Mouse (Mus musculus) MN1 (cell line): ENCODE data around the gene Ttc19.

Experiments
- DNase-seq: peaks from one replicate; pipeline ENCODE4 v3.0.0-alpha.2; 2016; ENCODE audit warnings: low spot score

Gene Ttc19

DNA sequence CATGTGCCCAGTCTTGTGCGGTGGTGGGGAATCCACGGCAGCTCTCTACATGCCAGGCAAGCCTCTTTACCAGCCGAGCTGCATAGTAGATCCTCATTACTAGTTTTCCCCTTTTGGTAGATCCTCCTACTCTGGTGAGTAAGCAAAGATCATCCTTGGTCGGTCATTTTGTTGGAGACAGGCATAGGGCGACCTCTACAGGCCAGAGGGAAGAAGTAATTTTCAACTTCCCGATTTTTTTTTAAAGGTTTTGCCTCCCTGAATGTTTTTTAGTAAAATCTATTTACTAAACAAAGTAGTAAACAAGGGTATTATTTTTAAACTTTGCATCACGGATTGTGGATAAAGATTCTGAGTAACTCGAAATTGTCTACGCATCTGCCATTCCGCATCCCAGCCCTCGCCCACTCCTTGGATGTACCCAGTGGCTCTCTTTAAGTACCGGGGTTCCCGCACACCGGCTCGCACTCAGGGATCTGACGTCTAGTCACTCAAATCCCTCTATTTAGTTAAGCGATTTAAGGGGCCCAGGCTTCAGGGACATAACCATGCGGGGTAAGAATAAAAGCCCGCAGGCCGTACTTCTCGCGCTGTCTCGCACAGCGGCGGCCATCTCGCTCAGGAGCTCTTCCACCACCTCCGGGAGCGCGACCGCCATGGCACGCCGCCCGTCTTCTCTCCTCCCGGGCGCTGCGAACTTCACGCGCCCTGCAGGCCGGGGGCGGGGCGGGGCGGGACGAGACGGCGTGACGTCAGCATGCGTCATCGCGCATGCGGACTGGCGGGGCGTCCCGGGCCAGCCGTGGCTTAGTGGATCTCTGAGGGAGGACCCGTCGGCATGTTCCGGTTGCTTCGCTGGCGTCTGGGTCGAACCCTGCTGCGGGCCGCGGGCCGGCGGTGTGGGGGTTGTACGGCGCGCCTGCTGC lies at the start of gene Ttc19, which contains the start of gene Zswim7:
TSS of gene Ttc19 (plus strand) at position 799 of the 926 bp plus-strand sequence.
TSS of gene Zswim7 (minus strand) at position 701 of the 926 bp plus-strand sequence.
- DNase-seq = peak; percentile 94

DNA sequence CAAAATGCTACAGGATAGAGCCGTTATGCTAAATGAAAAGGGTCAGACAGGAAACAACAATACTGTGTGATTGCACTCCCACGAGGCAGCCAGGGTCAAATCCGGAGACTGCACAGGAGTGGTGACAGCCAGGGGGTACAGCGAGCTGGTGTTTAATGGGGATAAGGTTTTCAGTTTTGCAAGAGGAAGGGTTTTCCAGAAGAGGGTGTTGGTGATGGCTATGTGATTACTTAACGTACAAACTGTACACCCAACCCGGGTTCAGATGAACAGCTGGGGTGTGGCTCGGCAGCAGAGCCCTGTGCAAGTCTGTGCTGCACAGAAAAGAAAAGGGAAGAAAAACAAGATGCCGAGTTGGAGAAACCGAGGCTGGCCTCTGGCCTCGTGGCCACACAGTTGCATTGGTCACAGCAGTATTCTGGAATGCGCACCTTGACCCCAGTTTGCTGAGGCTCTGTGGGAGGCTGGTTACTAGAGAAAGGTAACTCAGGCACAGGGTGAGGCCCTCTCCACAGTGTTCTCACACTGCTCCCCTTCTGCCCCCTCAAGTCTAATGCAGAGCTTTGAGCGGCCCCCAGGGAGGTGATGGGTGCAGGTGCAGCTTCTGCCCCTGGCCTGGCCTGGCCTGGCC lies 40.5 kb upstream of the Ttc19 start:
- DNase-seq = no peak

DNA sequence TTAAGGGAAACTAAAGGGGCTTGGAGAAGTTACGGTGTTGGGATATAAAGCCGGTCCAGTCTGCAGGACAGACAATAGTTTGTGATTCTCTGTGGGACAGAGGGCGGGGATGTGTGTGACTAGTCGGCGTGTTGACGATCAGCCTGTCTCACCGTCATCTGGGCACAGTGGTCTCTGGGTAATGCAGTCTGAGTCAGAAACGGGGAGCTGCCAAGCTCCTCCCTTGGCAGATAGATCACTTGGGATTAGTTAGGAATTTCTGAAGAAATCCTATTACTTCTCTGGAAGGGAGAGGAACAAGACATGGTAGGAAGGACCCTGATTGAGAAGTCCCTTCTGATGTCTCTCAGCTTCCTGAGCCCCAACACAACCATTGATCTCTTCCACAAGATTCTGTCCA lies 37.4 kb upstream of the Ttc19 start:
- no peak for DNase-seq

DNA sequence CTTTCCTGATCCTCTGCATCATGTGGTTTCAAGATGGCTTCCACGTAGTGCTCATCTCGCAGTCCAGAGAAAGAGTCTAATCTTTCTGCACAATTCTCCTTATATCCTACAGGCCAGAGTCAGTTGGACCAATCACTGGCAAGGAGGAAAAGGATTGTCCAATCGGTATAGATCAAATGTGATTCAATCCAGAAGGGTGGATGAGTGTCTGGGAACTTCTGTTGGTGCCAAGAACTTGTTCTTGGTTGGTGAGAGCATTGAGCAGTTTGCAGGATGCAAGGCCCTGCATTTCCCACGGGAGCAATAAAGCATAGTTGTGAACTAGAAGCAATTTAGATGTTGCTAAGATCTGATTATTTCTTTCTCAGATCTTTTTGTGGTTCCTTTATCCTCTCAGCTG lies 36.8 kb upstream of the Ttc19 start:
- DNase-seq = peak; percentile 22

DNA sequence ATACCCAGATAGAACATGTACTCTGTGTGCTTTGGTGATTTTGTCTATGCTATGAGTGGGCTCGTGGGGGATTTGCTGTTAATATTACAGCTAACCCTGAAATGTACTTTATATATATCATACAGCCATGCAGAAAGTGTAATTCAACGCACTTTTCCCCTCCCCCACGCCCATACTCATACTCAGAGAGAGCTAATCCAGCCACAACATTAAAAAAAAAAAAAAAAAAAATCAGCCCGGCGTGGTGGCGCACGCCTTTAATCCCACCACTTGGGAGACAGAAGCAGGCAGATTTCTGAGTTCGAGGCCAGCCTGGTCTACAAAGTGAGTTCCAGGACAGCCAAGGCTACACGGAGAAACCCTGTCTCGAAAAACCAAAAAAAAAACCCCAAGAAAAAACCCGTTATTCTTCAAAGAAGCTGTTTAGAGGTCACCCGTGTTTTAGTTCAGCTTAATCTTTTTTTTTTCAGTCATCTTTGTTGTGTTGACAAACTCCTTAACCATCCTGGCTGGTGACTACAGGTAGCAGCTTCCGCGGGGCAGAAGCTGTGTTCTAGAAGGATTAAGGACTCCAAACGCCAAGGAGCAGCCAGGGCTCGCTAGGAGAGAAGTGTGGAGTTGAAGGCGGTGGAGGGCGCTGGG lies 33.4 kb upstream of the Ttc19 start:
- DNase-seq = no peak

DNA sequence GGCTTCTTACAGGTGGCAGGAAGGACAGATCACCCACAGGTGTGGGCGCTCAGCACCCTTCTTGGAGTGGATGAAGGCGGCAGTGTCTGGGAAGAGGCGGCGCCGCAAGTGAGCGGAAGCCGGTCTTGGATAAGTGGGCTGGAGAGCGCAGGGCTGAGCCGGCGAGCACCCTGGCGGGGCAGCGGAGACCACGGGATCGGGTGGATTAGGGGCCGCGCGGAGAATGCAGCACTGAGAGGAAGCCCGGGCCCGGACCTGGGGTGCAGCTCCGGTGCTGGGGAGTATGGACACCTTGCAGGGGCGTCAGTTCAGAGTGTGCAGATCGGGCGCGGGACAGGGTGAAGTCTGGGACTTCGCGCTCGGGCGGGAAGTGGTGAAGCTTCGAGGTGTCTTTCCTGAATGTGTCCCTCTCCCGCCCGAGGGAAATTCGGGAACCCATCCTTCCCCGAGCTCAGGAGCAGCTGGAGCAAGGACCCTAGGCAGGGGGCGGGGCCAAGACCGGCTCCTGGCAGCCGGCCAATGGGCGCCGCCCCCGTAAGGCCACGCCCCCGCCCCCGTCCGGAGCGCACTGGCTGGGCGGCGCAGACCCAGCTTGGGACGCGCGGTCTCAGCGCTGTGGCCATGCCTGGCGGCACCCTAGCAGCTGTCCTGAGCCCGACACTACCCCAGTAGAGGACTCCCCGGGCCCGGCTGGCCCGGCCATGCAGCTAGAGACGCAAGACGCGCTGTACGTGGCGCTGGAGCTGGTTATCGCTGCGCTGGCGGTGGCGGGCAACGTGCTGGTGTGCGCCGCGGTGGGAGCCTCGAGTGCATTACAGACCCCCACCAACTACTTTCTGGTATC lies 32.6 kb upstream of the Ttc19 start, which contains the start of gene Adora2b:
TSS of gene Adora2b (plus strand) at position 584 of the 844 bp plus-strand sequence.
- DNase-seq = no peak

DNA sequence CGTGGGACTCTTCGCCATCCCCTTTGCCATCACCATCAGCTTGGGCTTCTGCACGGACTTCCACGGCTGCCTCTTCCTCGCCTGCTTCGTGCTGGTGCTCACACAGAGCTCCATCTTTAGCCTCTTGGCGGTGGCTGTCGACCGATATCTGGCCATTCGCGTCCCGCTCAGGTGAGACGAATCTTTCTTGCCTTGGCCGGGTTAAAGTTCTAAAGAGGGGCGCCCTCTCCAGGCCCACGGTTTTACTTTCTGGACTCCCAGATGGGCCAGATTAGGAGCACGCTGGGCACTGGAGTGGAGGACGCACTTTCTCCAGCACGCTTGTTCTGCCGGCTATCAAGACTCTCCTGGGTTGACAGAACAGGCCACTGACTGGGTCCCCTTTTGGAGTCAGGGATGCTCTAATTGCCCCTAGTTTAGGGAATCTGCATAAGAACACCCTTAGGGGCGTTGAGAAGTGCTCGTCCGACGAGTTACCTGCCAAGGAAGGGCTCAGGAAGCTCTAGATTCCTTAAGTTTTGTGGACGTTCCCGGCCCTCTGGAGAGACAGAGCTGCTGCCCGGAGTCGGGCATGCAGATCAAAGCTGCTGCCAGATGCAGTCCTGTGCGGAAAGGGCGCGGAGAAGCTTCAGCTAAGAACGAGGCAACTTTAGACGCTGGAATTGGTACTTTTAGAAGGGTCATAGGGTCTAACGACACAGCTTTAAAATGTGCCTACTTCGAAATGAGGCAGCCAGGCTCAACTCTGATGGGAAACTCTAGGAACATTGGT lies 31.8 kb upstream of the Ttc19 start:
- no peak for DNase-seq

DNA sequence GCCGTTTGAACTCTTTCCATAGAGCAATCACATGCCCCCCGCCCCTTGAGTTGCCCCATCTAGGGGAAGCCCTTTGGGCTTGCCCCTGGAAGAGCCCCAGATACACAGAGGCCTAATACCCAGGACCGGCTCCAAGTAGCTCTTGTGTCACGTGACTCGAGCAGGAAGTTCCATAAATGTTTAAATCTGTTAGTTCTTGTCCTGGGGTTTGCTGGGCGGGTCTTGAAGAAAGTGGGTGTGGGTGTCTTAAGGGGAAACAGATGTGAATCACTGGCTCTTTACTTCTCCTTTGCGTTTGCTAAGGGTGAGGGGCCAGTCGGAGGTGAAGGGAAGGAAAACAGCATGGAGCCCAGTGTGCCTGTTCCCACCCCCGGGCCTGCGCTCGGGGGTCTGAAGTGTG lies 30.2 kb upstream of the Ttc19 start:
- DNase-seq = no peak

DNA sequence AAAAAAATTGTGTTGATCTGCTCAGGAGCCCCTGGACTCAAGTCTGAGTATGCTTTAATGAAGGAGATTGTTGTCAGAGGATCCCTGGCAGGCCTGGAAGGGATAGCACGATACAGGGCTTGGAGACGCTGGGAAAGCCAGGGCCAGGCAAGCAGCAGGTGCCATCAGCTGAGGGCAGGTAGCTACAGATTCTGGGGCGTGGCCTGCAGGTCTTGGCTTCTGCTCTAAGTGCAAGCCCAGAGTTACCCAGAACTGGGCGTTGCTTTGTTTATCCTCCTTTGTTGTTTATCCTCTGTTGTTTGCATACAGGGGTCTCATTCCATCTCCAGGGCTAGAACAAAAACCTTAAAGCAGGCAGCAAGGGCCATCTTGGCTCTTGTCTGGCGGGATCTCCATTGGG lies 27.9 kb upstream of the Ttc19 start:
- no peak for DNase-seq

DNA sequence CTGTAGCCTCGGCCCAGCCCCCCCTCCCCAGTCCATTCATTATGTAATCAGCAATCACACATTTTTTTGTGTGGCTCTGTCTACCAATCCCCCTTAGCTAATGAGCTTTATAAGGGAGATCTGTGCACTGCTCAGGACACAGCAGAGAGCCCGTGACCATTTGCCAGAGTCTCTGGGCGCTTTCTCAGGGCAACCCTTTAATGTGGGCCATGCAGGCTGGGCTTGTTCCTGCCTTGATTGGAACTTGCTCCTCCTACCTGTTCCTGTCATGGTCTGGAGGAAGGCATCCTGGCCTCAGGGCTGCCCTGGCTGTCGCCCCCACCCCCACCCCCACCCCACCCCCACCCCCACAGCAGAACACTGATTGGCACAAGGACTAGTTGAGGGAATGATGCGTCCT lies 22.1 kb upstream of the Ttc19 start:
- DNase-seq = peak; percentile 40

DNA sequence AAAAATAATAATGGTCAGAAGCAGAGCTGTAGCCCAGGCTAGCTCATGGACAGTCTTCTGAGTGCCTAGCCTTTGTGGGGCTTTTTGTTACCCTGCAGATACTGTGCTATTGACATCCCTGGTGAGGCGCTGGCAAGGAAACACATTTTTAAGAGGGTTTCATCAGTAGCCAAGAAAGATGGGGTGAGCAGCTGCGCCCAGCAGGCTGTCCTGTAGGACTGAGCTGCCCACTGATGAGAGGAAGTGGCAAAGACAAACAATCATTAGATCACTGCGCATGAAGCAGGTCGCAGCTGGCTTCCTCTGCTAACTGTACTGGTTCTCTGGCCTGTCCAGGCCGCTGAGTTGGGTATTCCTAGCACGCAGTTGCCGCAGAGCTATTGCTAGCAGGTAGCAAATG lies 17.7 kb upstream of the Ttc19 start:
- no peak for DNase-seq

DNA sequence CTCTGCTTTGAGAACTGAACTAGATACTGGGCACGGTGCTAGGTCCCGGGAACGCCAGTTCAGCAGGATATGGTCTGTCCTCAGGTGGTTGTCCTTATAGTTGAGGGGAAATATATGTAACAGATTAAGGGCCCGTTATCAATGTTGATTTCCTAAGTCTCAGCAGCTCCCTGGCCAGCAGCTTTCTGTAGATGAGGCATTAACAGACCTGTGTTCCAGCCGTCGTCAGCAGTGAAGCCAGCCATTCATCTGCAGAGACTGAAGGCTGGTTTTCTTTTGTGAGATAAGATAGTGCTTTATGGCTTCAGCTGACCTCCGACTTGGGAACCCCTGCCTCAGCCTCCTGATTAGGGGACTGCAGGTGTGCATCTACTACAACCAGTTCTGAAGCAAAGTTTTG lies 17.3 kb upstream of the Ttc19 start:
- no peak for DNase-seq

DNA sequence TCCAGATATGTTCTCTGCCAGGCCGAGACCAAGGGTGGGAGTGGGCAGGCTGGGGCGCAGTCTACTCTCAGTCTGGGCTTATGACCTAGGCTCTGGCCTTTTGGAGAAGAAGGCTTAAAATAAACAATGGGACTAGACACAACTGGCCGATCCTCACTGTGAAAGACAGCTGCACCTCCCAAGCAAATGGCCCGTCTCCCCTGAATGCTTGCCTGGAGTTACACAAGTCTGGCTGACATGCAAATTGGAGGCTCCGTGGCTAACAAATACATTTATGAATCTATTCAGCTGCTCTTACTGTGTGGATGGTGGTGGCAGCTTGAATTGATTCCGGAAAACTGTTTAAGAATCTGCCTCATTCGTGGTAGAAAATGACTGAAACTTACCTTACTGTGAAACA lies 15.6 kb upstream of the Ttc19 start:
- DNase-seq = no peak

DNA sequence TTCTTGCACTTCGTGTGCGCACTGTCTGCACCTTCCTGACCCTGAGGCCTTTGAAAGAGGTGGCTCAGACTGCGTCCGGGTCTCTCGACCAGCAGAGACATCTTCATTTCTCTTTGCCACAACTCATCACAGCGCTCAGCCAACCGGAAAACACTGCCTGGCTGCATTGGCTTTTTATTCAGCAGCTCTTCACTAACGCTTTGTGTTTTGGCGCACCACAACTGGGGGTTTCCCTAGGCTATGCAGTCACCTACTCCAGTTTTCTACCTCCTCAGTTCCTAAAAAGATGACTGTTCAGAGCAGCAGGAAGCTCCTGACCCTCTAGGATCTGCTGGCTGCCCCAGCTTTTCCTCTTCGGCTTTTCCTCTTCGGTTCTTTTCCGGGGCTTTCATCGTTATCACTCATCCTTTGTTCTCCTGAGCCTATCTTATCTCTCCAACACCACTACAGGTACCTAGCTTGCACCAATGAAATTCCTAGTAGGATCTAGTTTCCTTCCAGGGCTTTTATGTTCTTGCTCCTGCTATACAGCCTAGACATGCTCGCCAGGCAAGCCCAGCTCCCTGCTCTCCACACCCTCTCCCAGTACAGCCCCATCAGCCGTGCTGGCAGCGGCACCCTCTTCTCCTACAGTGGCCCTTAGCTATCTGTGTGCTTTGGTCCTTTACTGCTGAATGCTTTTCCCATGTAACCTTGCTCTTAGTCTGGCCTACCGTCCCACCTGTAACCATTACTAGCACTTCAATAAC lies 14.6 kb upstream of the Ttc19 start:
- no peak for DNase-seq

DNA sequence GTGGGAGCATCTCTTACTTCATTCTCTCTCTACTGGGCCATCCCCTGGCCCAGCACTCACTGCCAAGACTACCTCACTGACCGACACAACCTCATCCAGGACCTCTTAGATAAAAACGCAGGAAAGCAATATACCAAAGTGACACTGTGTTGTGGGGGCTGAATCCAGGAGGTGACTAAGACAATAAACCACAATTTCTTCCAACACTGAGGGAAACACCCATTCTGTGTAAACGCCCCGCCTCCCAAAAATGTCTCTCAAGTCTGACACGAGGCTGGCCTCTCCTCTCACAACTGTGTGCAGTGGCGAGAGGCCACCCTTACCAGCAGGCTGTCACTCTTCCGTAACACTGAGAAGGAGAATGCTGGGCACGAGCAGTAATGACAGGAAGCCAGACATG lies 12.9 kb upstream of the Ttc19 start:
- DNase-seq = no peak

DNA sequence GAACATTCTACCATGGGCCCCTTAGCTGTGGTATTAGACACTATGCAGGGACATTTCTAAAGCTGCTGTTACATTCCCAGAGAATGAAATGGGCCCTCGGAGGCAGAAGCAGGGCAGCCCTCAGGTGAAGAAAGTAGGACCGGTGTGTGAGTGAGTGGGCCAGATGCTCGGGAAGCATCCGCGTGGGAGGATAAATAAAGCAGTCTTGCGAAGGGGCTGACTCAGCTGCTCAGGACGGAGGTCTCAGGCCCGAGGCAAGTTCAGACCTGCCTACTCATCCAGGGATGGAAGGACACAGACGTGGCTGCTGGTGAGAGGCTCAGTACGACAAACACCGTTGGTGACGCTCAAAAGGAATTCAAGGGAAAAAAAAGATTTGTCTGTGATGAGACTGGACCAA lies 12.2 kb upstream of the Ttc19 start:
- no peak for DNase-seq

DNA sequence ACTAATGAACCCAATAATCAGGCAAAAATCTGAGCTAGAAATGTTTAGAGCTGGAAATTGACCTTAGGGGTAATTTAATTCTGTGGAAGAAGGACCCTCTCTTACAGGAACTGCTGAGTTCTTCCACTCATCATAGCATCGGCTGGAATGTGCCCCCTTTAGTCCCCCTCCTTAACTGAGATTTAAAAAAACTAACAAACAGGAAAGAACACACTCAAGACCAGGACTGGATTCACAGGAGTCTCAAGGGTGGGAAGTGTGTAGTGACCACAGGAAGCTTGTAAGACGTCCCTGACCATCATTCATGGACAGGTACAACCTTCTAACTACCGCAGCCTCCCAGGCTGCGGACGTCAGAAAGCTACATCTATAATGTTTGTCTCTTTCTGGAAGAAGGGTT lies 10.4 kb upstream of the Ttc19 start:
- DNase-seq = no peak

DNA sequence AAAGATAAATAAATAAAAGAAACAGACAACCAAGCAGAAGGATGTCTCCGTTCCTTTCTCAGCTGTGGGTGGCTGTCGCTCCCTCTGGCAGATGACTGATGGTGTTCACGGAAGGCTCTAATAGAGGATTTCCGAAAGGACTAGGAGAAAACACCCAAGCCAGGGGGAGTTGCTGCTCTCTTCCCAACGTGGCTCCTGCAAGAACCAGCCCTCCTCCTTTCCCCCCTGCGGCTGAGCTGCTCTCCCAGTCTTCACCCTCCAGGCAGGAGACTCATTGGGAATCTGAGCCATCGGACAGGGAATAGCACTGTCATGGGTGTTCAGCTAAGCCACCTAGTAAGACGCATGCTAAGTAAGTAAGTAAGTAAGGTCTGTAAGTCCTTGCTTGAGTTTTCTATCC lies 4.2 kb upstream of the Ttc19 start:
- no peak for DNase-seq

DNA sequence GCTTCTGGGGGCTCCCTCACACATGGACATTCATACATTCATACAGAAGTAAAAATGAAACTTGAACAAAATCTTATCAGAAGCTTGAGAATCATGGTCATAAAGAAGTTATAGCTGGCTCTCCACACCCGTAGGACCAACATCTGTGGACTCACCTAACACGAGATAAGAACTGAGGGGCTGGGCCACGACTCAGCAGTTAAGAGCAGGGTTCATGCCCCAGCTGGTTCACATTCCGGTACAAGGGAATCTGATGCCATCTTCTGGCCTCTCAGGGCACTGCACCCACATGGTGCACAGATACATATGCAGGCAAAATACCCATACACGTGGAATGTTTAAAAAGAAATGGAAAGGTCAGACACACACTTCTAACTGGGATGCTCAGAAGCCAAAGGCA lies 3.2 kb upstream of the Ttc19 start:
- DNase-seq = peak; percentile 23

DNA sequence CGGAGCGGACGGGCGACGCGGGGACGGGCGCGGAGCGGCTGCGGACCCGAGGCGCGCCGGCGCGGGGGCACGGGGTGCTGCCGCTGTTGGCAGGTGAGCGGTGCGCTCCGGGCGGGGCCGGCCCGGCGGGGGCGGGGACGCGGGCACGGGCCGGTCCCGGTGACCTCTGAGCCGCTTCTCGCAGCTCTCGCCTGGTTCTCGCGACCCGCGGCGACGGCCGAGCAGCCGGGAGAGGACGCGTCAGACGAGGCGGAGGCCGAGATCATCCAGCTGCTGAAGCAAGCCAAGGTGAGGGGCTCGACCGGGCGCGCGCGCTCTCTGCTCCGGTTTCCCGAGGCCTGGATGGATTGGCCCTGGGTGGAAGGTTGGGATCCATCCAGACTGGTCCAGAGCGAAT lies 326 bp downstream of the Ttc19 start:
- DNase-seq = peak; percentile 79
